Mouse (Mus musculus) testis, adult 2 months (tissue): ENCODE data around the gene 0610030E20Rik.

ENCODE experiments used
- CTCF ChIP-seq: fragments of 200-500 bp; IDR thresholded peaks from 2 replicates; pipeline ENCODE4 v1.5.1; 2012; ENCODE audit warnings: low read depth, mild to moderate bottlenecking, inconsistent platforms, low read length, moderate library complexity; ENCODE audit not compliant: control insufficient read depth, insufficient read depth, insufficient replicate concordance
- POLR2A ChIP-seq: fragments of 200-500 bp; IDR thresholded peaks from 2 replicates; pipeline ENCODE4 v1.6.1; 2012; ENCODE audit warnings: low read depth, mild to moderate bottlenecking, inconsistent platforms, low read length, moderate library complexity; ENCODE audit not compliant: control insufficient read depth

DNA sequence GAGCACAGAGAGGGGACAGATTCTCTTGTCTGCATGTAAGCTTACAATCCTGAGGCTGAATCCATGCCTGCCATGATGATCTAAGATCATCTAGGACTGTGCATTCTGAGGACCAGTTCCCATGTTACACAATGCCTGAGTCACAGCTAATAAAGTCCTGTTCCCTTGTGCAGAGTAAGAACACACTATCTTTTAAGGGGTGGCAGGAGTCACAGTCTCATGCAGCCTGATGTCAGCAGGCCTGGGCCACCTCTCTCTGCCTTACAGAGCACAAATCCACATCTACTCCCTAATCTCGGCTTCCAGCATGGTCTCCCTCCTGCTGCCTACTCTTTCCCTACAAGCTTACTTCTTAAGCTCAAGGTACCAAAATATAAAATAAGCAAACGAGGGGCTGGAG, 31.7 kb upstream of the 0610030E20Rik start:
- TF ChIP-seq CTCF (no peak), POLR2A (no peak)
